9 mouse cellular contexts compared by ENCODE assay signal in genomic region chr17:3442526-3443401, GRCm38 (mm10).
DNase-seq lines count a peak whose midpoint lies in the region; ATAC-seq lines count a peak whose summit lies in the region.
"Had no signal": no experiment of that assay in that cellular context is flagged by ENCODE, and none has a peak within 500 bp of the region (broad histone marks: within the 10 kb centered on the region; RNA-seq: fewer than 3 reads in every experiment).

No protein-coding gene starts in this region.

- H3K9me3 ChIP-seq in kidney, embryonic 15.5 days (replicated peaks): no peaks in the 10 kb centered on the region
- H3K9me3 ChIP-seq in limb, embryonic 11.5 days (ENCODE audit: control insufficient read depth, low read length): no peaks in the 10 kb centered on the region

- H3K27me3 ChIP-seq in kidney, embryonic 15.5 days: no peaks in the 10 kb centered on the region
- H3K27me3 ChIP-seq in limb, embryonic 11.5 days (ENCODE audit: control insufficient read depth, insufficient read depth, low read length): no peaks in the 10 kb centered on the region

- no peak overlapping the region for H3K4me3 ChIP-seq in kidney, embryonic 15.5 days (replicated peaks)
- H3K4me3 ChIP-seq in limb, embryonic 11.5 days (ENCODE audit: low read depth, low read length): no peak overlapping the region

- no peak overlapping the region for H3K9ac ChIP-seq in kidney, embryonic 15.5 days
- no peak overlapping the region for H3K9ac ChIP-seq in limb, embryonic 11.5 days (ENCODE audit: low read length)

- H3K27ac ChIP-seq in kidney, embryonic 15.5 days: no peak overlapping the region
- H3K27ac ChIP-seq in limb, embryonic 11.5 days (replicated peaks; ENCODE audit: low read depth, low read length): no peak overlapping the region

- H3K4me2 ChIP-seq in kidney, embryonic 15.5 days: no peak overlapping the region
- no peak overlapping the region for H3K4me2 ChIP-seq in limb, embryonic 11.5 days (ENCODE audit: low read depth, severe bottlenecking)

- H3K36me3 ChIP-seq in kidney, embryonic 15.5 days: no peaks in the 10 kb centered on the region
- H3K36me3 ChIP-seq in limb, embryonic 11.5 days (ENCODE audit: control insufficient read depth, insufficient read depth, low read length): no peaks in the 10 kb centered on the region

- peaks cover 14% of the 10 kb centered on the region; the same call in 1 of the 2 replicates for H3K4me1 ChIP-seq in kidney, embryonic 15.5 days
- H3K4me1 ChIP-seq in limb, embryonic 11.5 days (ENCODE audit: control insufficient read depth, insufficient read depth, low read length): peaks cover 4% of the 10 kb centered on the region; the same call in 1 of the 2 replicates

- DNase-seq in kidney, postnatal 4 days: peak; percentile 13 to 34
- DNase-seq in 3T3-L1 (ENCODE audit: low read depth, low spot score): peak; percentile 84
- DNase-seq in brain, embryonic 18.5 days (ENCODE audit: low read depth, low spot score): peak; percentile 68
- DNase-seq in limb, embryonic 11.5 days (ENCODE audit: low spot score): no peak
- DNase-seq in ovary, postnatal 36 days (ENCODE audit: low spot score): no peak
- no peak for DNase-seq in urinary bladder, adult 2 months (ENCODE audit: low spot score)
- DNase-seq in heart, postnatal 4 days: no peak
- DNase-seq: heart, adult 18-20 months had no signal

- WGBS in kidney, embryonic 15.5 days: 58% methylated on average over 10 of the region's 10 CpGs
- WGBS in limb, embryonic 11.5 days: 60% methylated on average over 10 of the region's 10 CpGs

- no peak for ATAC-seq in kidney, embryonic 15.5 days (replicated peaks; ENCODE audit: low FRiP score)
- peak; percentile 70; the same call in 1 of the 2 replicates for ATAC-seq in limb, embryonic 11.5 days (ENCODE audit: insufficient number of reproducible peaks, low FRiP score, low TSS enrichment, low read depth)

Comparison
In these comparisons a context has a peak if more than half of its experiments do, and no peak if none do; other contexts are left out.
1. DNase-seq: peak in kidney, postnatal 4 days (2 of 2), 3T3-L1 (single experiment) and brain, embryonic 18.5 days (single experiment); none in limb, embryonic 11.5 days (single experiment), ovary, postnatal 36 days (single experiment), urinary bladder, adult 2 months (single experiment) and heart, postnatal 4 days (single experiment).